Mouse (Mus musculus): ENCODE data around the gene Stam. TPM values are rescaled to one million over a fixed set of nuclear protein-coding genes. Genes with fewer than 3 reads are reported as not detected.

Gene Stam
- polyA plus RNA-seq, 1 experiment = 80.4 TPM

DNA sequence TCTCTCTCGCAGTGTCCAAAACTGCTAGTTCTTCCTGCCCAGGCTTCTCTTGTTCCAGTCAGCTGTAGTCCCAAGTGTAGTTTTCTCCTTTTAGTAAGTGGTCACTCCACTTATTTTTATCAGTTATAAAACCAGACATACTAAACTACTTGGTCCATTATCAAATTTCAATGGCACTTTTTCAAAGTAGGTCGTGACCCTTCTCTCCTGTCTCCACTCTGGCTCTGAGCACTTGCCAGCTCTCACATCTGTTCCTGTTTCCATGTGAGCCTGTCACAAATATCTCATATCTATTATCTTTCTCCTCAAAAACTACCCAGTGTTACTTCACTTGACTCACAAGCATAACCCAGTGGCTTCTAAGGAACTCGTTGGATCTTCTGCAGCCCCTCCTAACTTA is 71.4 kb downstream of the Stam start:
- Histone ChIP-seq H3K27ac (ENCODE audit: insufficient read depth, low read length) (0 out of 2 replicates have a peak overlapping the region, but pooled peaks have one; percentile 19), H3K4me3 (ENCODE audit: insufficient read depth, low read length) (no peak overlapping the region), H3K4me1 (ENCODE audit: control insufficient read depth, insufficient read depth, low read length) (peaks cover 4% of the 10 kb centered on the region; the same call in 1 of the 2 replicates)
- TF ChIP-seq POLR2A (IDR thresholded peaks at IDR 0.05; ENCODE audit: low read depth, low read length) = no peak
- TF ChIP-seq CTCF (IDR thresholded peaks at IDR 0.05; ENCODE audit: borderline replicate concordance, insufficient read depth, low read length) = no peak

DNA sequence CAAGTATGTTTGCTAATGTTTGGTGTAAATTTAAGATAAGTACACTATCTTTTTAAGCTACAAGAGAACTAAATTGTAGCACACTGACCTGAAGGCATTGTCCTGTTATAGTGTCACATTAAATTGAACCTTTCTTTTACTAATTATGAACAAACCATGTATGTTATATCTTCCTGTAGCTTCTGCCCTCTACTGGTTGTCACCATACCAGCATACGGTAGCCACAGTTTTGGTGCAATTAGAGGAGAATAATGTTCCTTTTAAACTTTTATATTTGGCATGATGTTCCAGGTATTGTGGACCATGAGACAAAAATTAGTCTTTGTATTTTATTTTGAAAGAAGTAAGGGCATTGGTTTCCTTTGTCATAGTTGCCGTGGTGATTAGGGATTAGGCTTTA is 73.0 kb downstream of the Stam start:
- Histone ChIP-seq H3K4me3 (ENCODE audit: insufficient read depth, low read length) (no peak overlapping the region), H3K27ac (ENCODE audit: insufficient read depth, low read length) (no peak overlapping the region), H3K4me1 (ENCODE audit: control insufficient read depth, insufficient read depth, low read length) (peaks cover 4% of the 10 kb centered on the region; the same call in 1 of the 2 replicates)
- TF ChIP-seq CTCF (IDR thresholded peaks at IDR 0.05; ENCODE audit: borderline replicate concordance, insufficient read depth, low read length) (no peak), POLR2A (IDR thresholded peaks at IDR 0.05; ENCODE audit: low read depth, low read length) (no peak)

DNA sequence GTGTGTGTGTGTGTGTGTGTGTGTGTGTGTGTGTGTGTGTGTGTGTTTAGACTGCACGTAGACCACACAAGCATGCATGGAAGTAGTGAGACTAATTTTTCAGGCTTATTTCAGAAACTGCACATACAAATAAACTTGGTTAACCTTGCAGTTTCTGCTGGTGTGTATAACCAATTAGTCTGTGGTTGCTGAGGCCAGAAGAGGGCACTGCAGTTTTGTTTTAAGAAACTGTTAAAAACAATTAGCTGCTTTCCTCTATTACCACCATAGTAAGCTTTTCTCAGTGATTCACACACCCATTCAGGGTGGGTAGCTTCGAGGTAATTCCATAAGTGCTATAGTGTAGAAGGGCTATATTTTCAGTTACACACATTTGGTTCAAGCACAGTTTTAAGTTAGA is 76.9 kb downstream of the Stam start:
- H3K27ac ChIP-seq (ENCODE audit: insufficient read depth, low read length) = no peak overlapping the region

DNA sequence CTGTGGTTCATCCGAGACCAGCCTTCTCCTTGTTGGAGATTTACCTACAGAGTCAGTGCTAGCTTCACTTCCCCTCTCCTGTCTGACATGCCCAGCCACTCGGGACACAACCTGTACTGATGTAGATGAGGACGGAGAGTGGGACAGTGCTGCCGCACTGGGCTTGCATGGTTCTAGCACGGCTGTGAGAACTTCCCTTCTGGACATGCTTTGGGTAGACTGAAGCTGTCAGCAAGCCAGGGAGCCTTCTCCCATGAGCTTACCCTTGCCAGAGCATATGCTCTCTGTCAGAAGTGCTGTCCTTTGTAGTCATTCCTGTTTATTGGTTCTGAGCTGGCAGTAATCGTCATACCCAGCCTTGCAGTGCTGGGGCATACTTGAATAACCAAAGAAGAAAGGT is 78.0 kb downstream of the Stam start:
- Histone ChIP-seq H3K27ac (ENCODE audit: insufficient read depth, low read length) (no peak overlapping the region), H3K4me1 (ENCODE audit: control insufficient read depth, insufficient read depth, low read length) (peaks cover 5% of the 10 kb centered on the region; the same call in 1 of the 2 replicates), H3K4me3 (ENCODE audit: insufficient read depth, low read length) (no peak overlapping the region)
- no peak for TF ChIP-seq POLR2A (IDR thresholded peaks at IDR 0.05; ENCODE audit: low read depth, low read length)
- TF ChIP-seq CTCF (IDR thresholded peaks at IDR 0.05; ENCODE audit: borderline replicate concordance, insufficient read depth, low read length) = no peak

More for the DNA sequence above, 76.9 kb downstream of the Stam start:
- Histone ChIP-seq H3K4me1 (ENCODE audit: control insufficient read depth, insufficient read depth, low read length) (peaks cover 5% of the 10 kb centered on the region; the same call in 1 of the 2 replicates), H3K4me3 (ENCODE audit: insufficient read depth, low read length) (no peak overlapping the region)
- no peak for TF ChIP-seq POLR2A (IDR thresholded peaks at IDR 0.05; ENCODE audit: low read depth, low read length)
- TF ChIP-seq CTCF (IDR thresholded peaks at IDR 0.05; ENCODE audit: borderline replicate concordance, insufficient read depth, low read length) = no peak

DNA sequence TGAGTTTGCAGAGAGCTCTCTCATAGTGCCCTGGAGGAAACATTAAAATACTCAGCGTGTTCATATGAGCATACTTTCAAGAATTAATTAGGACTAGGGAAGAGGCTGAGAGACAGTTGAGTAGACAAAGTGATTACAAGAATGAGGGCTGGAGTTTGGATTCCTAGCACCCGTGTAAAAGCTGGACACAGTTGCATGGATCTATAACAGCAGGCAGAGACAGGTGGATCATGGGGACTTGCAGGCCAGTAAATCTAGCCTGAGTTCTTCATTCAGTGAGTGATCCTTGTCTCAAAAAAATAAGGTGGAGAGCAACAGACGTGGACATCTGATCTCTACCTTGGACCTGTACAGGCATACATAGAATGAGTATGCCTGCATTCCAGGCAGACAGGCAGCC is 85.1 kb downstream of the Stam start:
- TF ChIP-seq CTCF (IDR thresholded peaks at IDR 0.05; ENCODE audit: borderline replicate concordance, insufficient read depth, low read length) (no peak), POLR2A (IDR thresholded peaks at IDR 0.05; ENCODE audit: low read depth, low read length) (no peak)
- Histone ChIP-seq H3K4me3 (ENCODE audit: insufficient read depth, low read length) (no peak overlapping the region), H3K4me1 (ENCODE audit: control insufficient read depth, insufficient read depth, low read length) (peaks cover 5% of the 10 kb centered on the region; the same call in 1 of the 2 replicates), H3K27ac (ENCODE audit: insufficient read depth, low read length) (no peak overlapping the region)

DNA sequence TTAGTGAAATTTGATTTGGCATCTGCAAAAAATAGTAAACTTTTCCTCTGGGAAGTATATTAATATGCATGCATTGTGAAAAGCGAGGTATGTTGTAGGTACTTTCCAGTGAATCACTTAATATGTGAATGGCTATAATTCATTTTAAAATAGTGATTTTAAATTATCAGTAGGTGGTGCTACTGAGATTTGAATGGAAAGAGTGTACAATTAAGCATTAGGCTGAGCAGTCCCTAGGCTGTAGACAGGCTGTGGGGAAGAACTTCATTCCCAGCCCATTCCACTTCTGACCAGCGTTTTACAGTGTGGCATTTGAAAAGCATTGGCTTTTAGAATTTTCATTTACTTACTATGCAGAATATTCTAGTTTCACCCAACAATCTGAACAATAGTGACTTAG is 85.9 kb downstream of the Stam start:
- TF ChIP-seq POLR2A (IDR thresholded peaks at IDR 0.05; ENCODE audit: low read depth, low read length) (no peak), CTCF (IDR thresholded peaks at IDR 0.05; ENCODE audit: borderline replicate concordance, insufficient read depth, low read length) (no peak)
- Histone ChIP-seq H3K27ac (ENCODE audit: insufficient read depth, low read length) (no peak overlapping the region), H3K4me3 (ENCODE audit: insufficient read depth, low read length) (no peak overlapping the region), H3K4me1 (ENCODE audit: control insufficient read depth, insufficient read depth, low read length) (no peaks in the 10 kb centered on the region)

DNA sequence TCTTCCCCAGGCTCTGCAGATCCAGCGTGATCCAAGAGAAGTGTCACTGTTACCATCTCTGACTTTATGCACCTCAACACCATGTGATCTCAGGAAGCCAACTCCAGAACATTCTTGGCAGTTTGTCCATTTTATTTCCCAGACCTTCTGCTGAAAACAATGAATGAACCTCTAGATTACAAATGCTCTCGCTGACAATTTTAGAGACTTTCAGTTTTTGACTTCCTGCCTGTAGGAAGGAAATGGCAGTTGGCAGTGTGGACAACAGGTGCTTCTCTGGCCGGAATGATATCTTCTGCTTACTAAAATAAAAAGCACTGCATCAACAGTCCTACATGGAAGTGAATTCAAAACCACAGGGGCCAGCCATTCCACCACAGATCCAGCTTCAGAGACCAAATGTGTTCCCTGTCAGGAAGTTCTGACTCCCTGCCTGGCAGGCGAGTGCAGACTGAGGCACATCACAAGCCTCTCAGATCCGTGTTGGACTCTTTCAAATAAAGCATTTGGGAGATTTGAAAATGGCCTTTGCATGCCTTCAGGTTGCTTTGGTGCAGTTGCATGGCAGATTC is 90.6 kb downstream of the Stam start:
- no peak overlapping the region for H3K27ac ChIP-seq (ENCODE audit: insufficient read depth, low read length)
- TF ChIP-seq CTCF (IDR thresholded peaks at IDR 0.05; ENCODE audit: borderline replicate concordance, insufficient read depth, low read length) (no peak), POLR2A (IDR thresholded peaks at IDR 0.05; ENCODE audit: low read depth, low read length) (no peak)
- no peaks in the 10 kb centered on the region for H3K4me1 ChIP-seq (ENCODE audit: control insufficient read depth, insufficient read depth, low read length)
- H3K4me3 ChIP-seq (ENCODE audit: insufficient read depth, low read length) = no peak overlapping the region

DNA sequence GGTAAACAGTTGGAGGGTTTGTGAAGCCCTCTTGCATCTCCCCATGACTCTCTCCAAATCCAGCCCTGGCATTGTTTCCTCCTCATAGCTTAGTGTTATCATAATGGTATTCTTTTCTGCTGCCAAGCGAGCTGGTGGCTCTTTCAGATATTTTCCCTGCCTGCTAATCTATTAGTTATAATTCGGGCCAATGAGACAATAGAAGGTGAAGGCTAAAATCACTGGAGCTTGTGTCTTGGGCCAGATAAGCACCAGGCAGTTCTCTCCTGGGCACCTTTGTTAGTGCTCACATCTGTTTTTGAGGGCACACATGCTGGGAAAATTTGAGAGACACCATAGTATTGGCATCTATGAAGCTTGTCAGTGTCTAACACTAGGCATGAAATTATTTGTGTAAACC is 91.2 kb downstream of the Stam start:
- Histone ChIP-seq H3K4me3 (ENCODE audit: insufficient read depth, low read length) (no peak overlapping the region), H3K27ac (ENCODE audit: insufficient read depth, low read length) (no peak overlapping the region), H3K4me1 (ENCODE audit: control insufficient read depth, insufficient read depth, low read length) (no peaks in the 10 kb centered on the region)
- TF ChIP-seq POLR2A (IDR thresholded peaks at IDR 0.05; ENCODE audit: low read depth, low read length) (no peak), CTCF (IDR thresholded peaks at IDR 0.05; ENCODE audit: borderline replicate concordance, insufficient read depth, low read length) (no peak)

DNA sequence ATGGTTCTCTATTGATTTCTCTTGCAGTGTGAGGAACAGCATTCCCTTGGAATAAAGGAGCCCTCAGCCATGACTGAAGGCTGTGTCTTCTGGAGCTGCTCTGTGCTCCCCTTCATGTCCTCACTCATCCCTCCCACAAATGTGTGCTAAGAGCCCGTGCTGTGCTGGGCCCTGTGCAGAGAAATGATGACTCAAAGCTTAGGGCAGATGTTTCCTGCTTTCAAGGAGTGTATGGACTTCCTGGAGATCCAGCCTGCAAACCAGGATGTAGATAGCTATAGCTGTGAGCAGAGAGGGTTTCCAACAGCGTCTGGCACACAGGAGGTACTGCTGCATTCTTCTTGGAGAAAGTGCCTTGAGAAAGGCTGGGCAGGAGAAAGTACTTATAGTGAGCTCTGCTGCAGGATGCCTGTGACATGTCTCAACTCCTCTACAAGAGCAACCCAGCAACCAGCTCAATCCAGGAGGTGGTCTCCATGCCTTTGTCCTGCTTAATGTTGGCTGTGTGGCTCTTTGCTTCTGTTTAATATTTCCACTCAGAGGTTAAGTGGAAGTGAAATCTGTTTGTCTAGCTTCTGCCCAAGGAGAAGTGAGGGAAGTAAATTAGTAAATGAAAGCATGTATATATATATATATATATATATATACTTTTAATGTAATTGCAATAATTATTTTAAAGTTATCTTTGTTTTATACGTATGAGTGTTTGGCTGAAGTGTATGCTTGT is 91.9 kb downstream of the Stam start:
- no peak overlapping the region for H3K4me3 ChIP-seq (ENCODE audit: insufficient read depth, low read length)
- no peak for TF ChIP-seq POLR2A (IDR thresholded peaks at IDR 0.05; ENCODE audit: low read depth, low read length)
- TF ChIP-seq CTCF (IDR thresholded peaks at IDR 0.05; ENCODE audit: borderline replicate concordance, insufficient read depth, low read length) = no peak
- no peaks in the 10 kb centered on the region for H3K4me1 ChIP-seq (ENCODE audit: control insufficient read depth, insufficient read depth, low read length)
- no peak overlapping the region for H3K27ac ChIP-seq (ENCODE audit: insufficient read depth, low read length)

DNA sequence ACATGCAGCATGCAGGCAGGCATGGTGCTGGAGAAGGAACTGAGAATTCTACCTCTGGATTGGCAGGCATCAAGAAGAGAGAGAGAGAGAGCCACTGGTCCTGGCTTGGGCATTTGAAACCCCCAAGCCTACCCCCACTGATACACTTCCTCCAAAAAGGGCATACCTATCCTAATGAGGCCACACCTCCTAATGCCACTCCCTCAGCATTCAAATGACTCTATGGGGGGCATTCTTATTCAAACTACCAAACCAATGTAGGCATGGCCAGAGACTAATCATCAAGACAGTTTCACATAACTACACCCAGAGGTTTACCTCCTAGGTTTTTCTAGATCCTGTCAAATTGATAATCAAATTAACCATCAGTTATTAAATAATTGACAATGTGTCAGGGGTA is 93.8 kb downstream of the Stam start:
- no peak overlapping the region for H3K27ac ChIP-seq (ENCODE audit: insufficient read depth, low read length)
- TF ChIP-seq POLR2A (IDR thresholded peaks at IDR 0.05; ENCODE audit: low read depth, low read length) (no peak), CTCF (IDR thresholded peaks at IDR 0.05; ENCODE audit: borderline replicate concordance, insufficient read depth, low read length) (no peak)
- H3K4me3 ChIP-seq (ENCODE audit: insufficient read depth, low read length) = no peak overlapping the region
- no peaks in the 10 kb centered on the region for H3K4me1 ChIP-seq (ENCODE audit: control insufficient read depth, insufficient read depth, low read length)

All from embryonic fibroblast, embryonic 13.5 days (primary cell).